Mouse (Mus musculus) bone marrow, adult 2 months (tissue): ENCODE results near the gene Fam98c.

Experiments
- CTCF ChIP-seq: fragments of 200-500 bp; IDR thresholded peaks from 2 replicates; pipeline ENCODE4 v1.5.1; 2011; ENCODE audit warnings: low read length, control low read depth; ENCODE audit not compliant: control insufficient read depth, insufficient read depth
- POLR2A ChIP-seq: fragments of 200-500 bp; IDR thresholded peaks from 2 replicates; pipeline ENCODE4 v1.6.1; 2011; ENCODE audit warnings: low read depth, mild to moderate bottlenecking, control low read depth, low read length, borderline replicate concordance; ENCODE audit not compliant: control insufficient read depth

DNA sequence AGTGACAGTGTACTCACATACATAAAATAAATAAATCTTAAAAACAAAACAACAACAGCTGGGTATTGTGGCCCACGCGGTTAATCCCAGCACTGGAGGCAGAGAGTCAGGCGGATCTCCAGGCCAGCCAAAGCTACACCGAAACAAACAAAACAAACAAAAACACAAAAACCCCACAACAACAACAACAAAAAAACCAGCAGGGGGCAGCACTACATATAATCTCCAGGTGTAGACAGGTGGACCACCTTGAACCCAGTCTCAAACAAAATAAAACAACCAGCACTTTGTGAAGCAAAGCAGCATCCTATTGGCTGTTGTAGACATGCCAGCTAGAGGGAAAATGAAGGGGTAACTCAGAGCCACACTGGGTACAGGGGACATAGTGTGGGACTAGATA lies 22.1 kb upstream of the Fam98c start:
- TF ChIP-seq POLR2A, result no peak
- TF ChIP-seq CTCF, result no peak
